Comparison of ENCODE assay signal across 21 mouse cellular contexts in genomic region chr1:133029744-133030143, GRCm38 (mm10). TPM values are rescaled to one million over a fixed set of nuclear protein-coding genes. Genes with fewer than 3 reads are reported as not detected.
DNase-seq lines count a peak whose midpoint lies in the region; ATAC-seq and TF ChIP-seq lines count a peak whose summit lies in the region.
"Had no signal": no experiment of that assay in that cellular context is flagged by ENCODE, and none has a peak within 500 bp of the region (broad histone marks: within the 10 kb centered on the region; RNA-seq: fewer than 3 reads in every experiment).

No protein-coding gene starts in this region.

- no peaks in the 10 kb centered on the region for H3K9me3 ChIP-seq in MEL (replicated peaks; ENCODE audit: insufficient read depth, low read length)
- no peaks in the 10 kb centered on the region for H3K9me3 ChIP-seq in forebrain, embryonic 15.5 days
- H3K9me3 ChIP-seq: forebrain, embryonic 10.5 days; kidney, embryonic 15.5 days; limb, embryonic 13.5 days; midbrain, embryonic 13.5 days had no signal

- peaks cover 6% of the 10 kb centered on the region for H3K4me1 ChIP-seq in thymus, adult 2 months (replicated peaks; ENCODE audit: control insufficient read depth, insufficient read depth, low read length)
- peaks cover 5 to 29% of the 10 kb centered on the region in 2 experiments for H3K4me1 ChIP-seq in MEL (ENCODE audit: control insufficient read depth in 1 of 2, insufficient read depth in 2 of 2, low read length in 2 of 2)
- peaks cover 10% of the 10 kb centered on the region for H3K4me1 ChIP-seq in forebrain, embryonic 15.5 days

- H3K27ac ChIP-seq in thymus, adult 2 months (ENCODE audit: control insufficient read depth, insufficient read depth, low read length) = peak overlapping the region; percentile 82; the same call in 1 of the 2 replicates
- peak overlapping the region; percentile 64 for H3K27ac ChIP-seq in MEL (ENCODE audit: control insufficient read depth, low read depth, low read length)
- no peak overlapping the region for H3K27ac ChIP-seq in forebrain, embryonic 15.5 days (replicated peaks)
- H3K27ac ChIP-seq: forebrain, embryonic 10.5 days; gastrocnemius, adult 2 months; hindbrain, embryonic 14.5 days; kidney, embryonic 15.5 days; limb, embryonic 13.5 days; liver, embryonic 14.5 days; midbrain, embryonic 13.5 days had no signal

- H3K27me3 ChIP-seq in thymus, adult 2 months (ENCODE audit: control insufficient read depth, insufficient read depth, low read length) = no peaks in the 10 kb centered on the region
- no peaks in the 10 kb centered on the region for H3K27me3 ChIP-seq in MEL (ENCODE audit: control insufficient read depth in 1 of 2, insufficient read depth in 2 of 2, low read length in 2 of 2)
- no peaks in the 10 kb centered on the region for H3K27me3 ChIP-seq in forebrain, embryonic 15.5 days
- H3K27me3 ChIP-seq: kidney, embryonic 15.5 days; limb, embryonic 13.5 days; midbrain, embryonic 13.5 days had no signal

- peaks cover 4% of the 10 kb centered on the region for H3K79me2 ChIP-seq in MEL (ENCODE audit: control insufficient read depth, insufficient read depth, low read length, poor library complexity)

- DNase-seq in thymus, adult 2 months = no peak
- no peak for DNase-seq in thymus, postnatal 14 days
- DNase-seq in MEL (ENCODE audit: low read depth, low spot score) = peak; percentile 78
- peak; percentile 80 for DNase-seq in induced T-regulatory cell, adult 2 months (ENCODE audit: low read depth)
- no peak for DNase-seq in layer of hippocampus, adult 9-11 months
- no peak for DNase-seq in cerebellum, postnatal 25 days
- DNase-seq: adrenal gland, postnatal 10 days; cerebellum, adult 11 months; cerebellum, postnatal 14 days; gastrocnemius, adult 2 months; heart, postnatal 36 days; kidney, postnatal 4 days; layer of hippocampus, postnatal 36 days had no signal

- TF ChIP-seq CTCF in thymus, adult 2 months (IDR thresholded peaks at IDR 0.05; ENCODE audit: borderline replicate concordance, control insufficient read depth, extremely low read depth, insufficient read depth, low read length, poor library complexity) = no peak
- no peak for TF ChIP-seq CTCF in MEL (IDR thresholded peaks at IDR 0.05 in 2 of 3, conservative IDR thresholded peaks at IDR 0.05 in 1 of 3; ENCODE audit: control insufficient read depth in 1 of 3, insufficient read depth in 1 of 3, low read depth in 2 of 3, low read length in 3 of 3, poor library complexity in 1 of 3, severe bottlenecking in 1 of 3)

- peak; percentile 37 to 48; a peak in 3 of 4 replicates for TF ChIP-seq EP300 in MEL (IDR thresholded peaks at IDR 0.05; ENCODE audit: low read depth in 1 of 2, low read length in 2 of 2)

- H3K9ac ChIP-seq in MEL (ENCODE audit: control insufficient read depth, low read depth, low read length, poor library complexity, severe bottlenecking) = no peak overlapping the region
- H3K9ac ChIP-seq in forebrain, embryonic 15.5 days (replicated peaks) = no peak overlapping the region
- H3K9ac ChIP-seq: hindbrain, embryonic 14.5 days; kidney, embryonic 15.5 days; limb, embryonic 13.5 days; liver, embryonic 14.5 days; midbrain, embryonic 13.5 days had no signal

- no peak for TF ChIP-seq POLR2A in thymus, adult 2 months (IDR thresholded peaks at IDR 0.05; ENCODE audit: control insufficient read depth, extremely low read depth, insufficient read depth, low read length, poor library complexity)
- no peak for TF ChIP-seq POLR2A in MEL (IDR thresholded peaks at IDR 0.05; ENCODE audit: control insufficient read depth in 1 of 2, insufficient read depth in 1 of 2, low read depth in 1 of 2, low read length in 2 of 2, poor library complexity in 1 of 2)

- 30% methylated on average over 3 of the region's 3 CpGs for WGBS in thymus, adult 2 months
- WGBS in forebrain, embryonic 15.5 days = 93% methylated on average over 3 of the region's 3 CpGs

- no peak for ATAC-seq in forebrain, embryonic 15.5 days (replicated peaks)
- ATAC-seq: intestine, postnatal 0 days; midbrain, embryonic 13.5 days had no signal

- H3K4me3 ChIP-seq in thymus, adult 2 months (ENCODE audit: control insufficient read depth, insufficient read depth, low read length) = no peak overlapping the region
- no peak overlapping the region for H3K4me3 ChIP-seq in MEL (ENCODE audit: control insufficient read depth in 1 of 2, insufficient read depth in 1 of 2, low read depth in 2 of 2, low read length in 2 of 2)
- no peak overlapping the region for H3K4me3 ChIP-seq in forebrain, embryonic 15.5 days
- H3K4me3 ChIP-seq: forebrain, embryonic 10.5 days; gastrocnemius, adult 2 months; kidney, embryonic 15.5 days; limb, embryonic 13.5 days; midbrain, embryonic 13.5 days had no signal

- no peak overlapping the region for H3K4me2 ChIP-seq in forebrain, embryonic 15.5 days (replicated peaks)
- H3K4me2 ChIP-seq: hindbrain, embryonic 14.5 days; kidney, embryonic 15.5 days; limb, embryonic 13.5 days; midbrain, embryonic 13.5 days had no signal

- TF ChIP-seq RAD21 in MEL (IDR thresholded peaks at IDR 0.05; ENCODE audit: low read depth, low read length) = no peak

- H3K36me3 ChIP-seq in thymus, adult 2 months (ENCODE audit: control insufficient read depth, insufficient read depth, low read length) = no peaks in the 10 kb centered on the region
- peaks cover 0 to 16% of the 10 kb centered on the region in 2 experiments; a peak in 2 of 4 replicates for H3K36me3 ChIP-seq in MEL (ENCODE audit: control insufficient read depth in 1 of 2, insufficient read depth in 2 of 2, low read length in 2 of 2)
- no peaks in the 10 kb centered on the region for H3K36me3 ChIP-seq in forebrain, embryonic 15.5 days
- H3K36me3 ChIP-seq: forebrain, embryonic 10.5 days; kidney, embryonic 15.5 days; limb, embryonic 13.5 days; midbrain, embryonic 13.5 days had no signal

TF ChIP-seq in MEL, 35 proteins besides CTCF, POLR2A, EP300 and RAD21:
- peak; percentile 58 for TF ChIP-seq RCOR1 (IDR thresholded peaks at IDR 0.05; ENCODE audit: low read depth, low read length)
- TF ChIP-seq GABPA (IDR thresholded peaks at IDR 0.05; ENCODE audit: low read depth, low read length) = no peak
- 0 out of 2 replicates have a peak, but pooled peaks have one; percentile 25 for TF ChIP-seq GATA1 (IDR thresholded peaks at IDR 0.05; ENCODE audit: low read depth, low read length)
- TF ChIP-seq MYC (IDR thresholded peaks at IDR 0.05; ENCODE audit: low read depth, low read length) = no peak
- no peak for TF ChIP-seq ZKSCAN1 (IDR thresholded peaks at IDR 0.05; ENCODE audit: low read depth, low read length)
- peak; percentile 60 for TF ChIP-seq ETS1 (IDR thresholded peaks at IDR 0.05; ENCODE audit: low read depth, low read length)
- no peak for TF ChIP-seq ZNF384 (IDR thresholded peaks at IDR 0.05; ENCODE audit: low read depth, low read length)
- no peak for TF ChIP-seq MAFK (IDR thresholded peaks at IDR 0.05; ENCODE audit: borderline replicate concordance, low read depth, low read length)
- peak; percentile 63; the same call in 1 of the 2 replicates for TF ChIP-seq BHLHE40 (IDR thresholded peaks at IDR 0.05; ENCODE audit: borderline replicate concordance, low read depth, low read length)
TF ChIP-seq in MEL: peak in this region for 4.

RNA-seq across cellular contexts. Expression of gene Mdm4, which starts 0.6 kb away (rescaled TPM):
- polyA plus RNA-seq in thymus, adult 2 months (2012; rRNA removed) = 127 and 147 TPM in 2 replicates
- 19.8 and 23.5 TPM in 2 replicates for total RNA-seq in MEL (2012; rRNA removed)
- polyA plus RNA-seq in MEL (2012; ENCODE audit: insufficient read depth in 1 of 2, insufficient read length in 2 of 2, low read depth in 1 of 2, low replicate concordance in 2 of 2, missing spikeins in 1 of 2) = 10 to 100 TPM in 1 of 2 experiments, not detected in 1; 28.1 TPM
- 46.8 and 48.3 TPM in 2 replicates for polyA plus RNA-seq in forebrain, embryonic 15.5 days (2015; fragmentation: Nextera tagmentation; extraction: Ambion mirVana)

RNA-seq across cellular contexts. Expression of gene Pik3c2b, which starts 15.7 kb away (rescaled TPM):
- 9.5 and 12.1 TPM in 2 replicates for polyA plus RNA-seq in thymus, adult 2 months (2012; rRNA removed)
- 2.9 TPM in 2 replicates for total RNA-seq in MEL (2012; rRNA removed)
- polyA plus RNA-seq in MEL (2012; ENCODE audit: insufficient read depth in 1 of 2, insufficient read length in 2 of 2, low read depth in 1 of 2, low replicate concordance in 2 of 2, missing spikeins in 1 of 2) = 1 to 10 TPM in 1 of 2 experiments, not detected in 1; 3.2 TPM
- 15.7 and 18.7 TPM in 2 replicates for polyA plus RNA-seq in forebrain, embryonic 15.5 days (2015; fragmentation: Nextera tagmentation; extraction: Ambion mirVana)

Comparison
In these comparisons a context has a peak if more than half of its experiments do, and no peak if none do; other contexts are left out.
1. DNase-seq: peak in MEL (single experiment) and induced T-regulatory cell, adult 2 months (single experiment); none in thymus, adult 2 months (single experiment), thymus, postnatal 14 days (single experiment), layer of hippocampus, adult 9-11 months (single experiment) and cerebellum, postnatal 25 days (0 of 2).